Mouse (Mus musculus): ENCODE data around the gene Coq5.
"Not testable (repeated sequence)": the region's sequence is repeated elsewhere in the genome, so short reads cannot be mapped to it uniquely, and the experiment has no call there.

Gene Coq5

GRCm38 (mm10) chr5:115302190-115302589, 22.7 kb downstream of the Coq5 start:
- DNase-seq (ENCODE audit: low spot score in 2 of 2) = not testable (repeated sequence)

- no peak for DNase-seq (ENCODE audit: low spot score in 2 of 2)
Measured at GRCm38 (mm10) chr5:115312354-115312753, 32.9 kb downstream of the Coq5 start.

- no peak for DNase-seq (ENCODE audit: low spot score in 2 of 2)
Measured at GRCm38 (mm10) chr5:115312816-115313667, 33.6 kb downstream of the Coq5 start.

- no peak for DNase-seq (ENCODE audit: low spot score in 2 of 2)
Measured at GRCm38 (mm10) chr5:115313668-115313943, 34.1 kb downstream of the Coq5 start.

- no peak for DNase-seq (ENCODE audit: low spot score in 2 of 2)
Measured at GRCm38 (mm10) chr5:115316968-115317644, 37.6 kb downstream of the Coq5 start.

- no peak for DNase-seq (ENCODE audit: low spot score in 2 of 2)
Measured at GRCm38 (mm10) chr5:115317645-115318328, 38.3 kb downstream of the Coq5 start.

- DNase-seq (ENCODE audit: low spot score in 2 of 2) = peak; percentile 82 to 85
Measured at GRCm38 (mm10) chr5:115319004-115319940, 39.8 kb downstream of the Coq5 start.

GRCm38 (mm10) chr5:115326256-115326831, 46.9 kb downstream of the Coq5 start:
- DNase-seq (ENCODE audit: low spot score in 2 of 2) = no peak

GRCm38 (mm10) chr5:115326875-115327609, 47.6 kb downstream of the Coq5 start, which contains the start of gene Srsf9:
Srsf9 (plus strand) TSS chr5:115327177.
- peak; percentile 91 for DNase-seq (ENCODE audit: low spot score in 2 of 2)

GRCm38 (mm10) chr5:115327610-115328548, 48.4 kb downstream of the Coq5 start:
- DNase-seq (ENCODE audit: low spot score in 2 of 2) = no peak

- DNase-seq (ENCODE audit: low spot score in 2 of 2) = no peak
Measured at GRCm38 (mm10) chr5:115330955-115331354, 51.5 kb downstream of the Coq5 start.

GRCm38 (mm10) chr5:115333626-115334025, 54.2 kb downstream of the Coq5 start:
- no peak for DNase-seq (ENCODE audit: low spot score in 2 of 2)

- no peak for DNase-seq (ENCODE audit: low spot score in 2 of 2)
Measured at GRCm38 (mm10) chr5:115340007-115340406, 60.5 kb downstream of the Coq5 start.

- peak; percentile 73 to 81 for DNase-seq (ENCODE audit: low spot score in 2 of 2)
Measured at GRCm38 (mm10) chr5:115340577-115341313, 61.3 kb downstream of the Coq5 start, which contains the start of the genes Gatc and Triap1. Gatc (minus strand) TSS chr5:115341178. Triap1 (plus strand) TSS chr5:115341225.

GRCm38 (mm10) chr5:115341314-115342165, 62.1 kb downstream of the Coq5 start:
- no peak for DNase-seq (ENCODE audit: low spot score in 2 of 2)
